Mouse (Mus musculus): ENCODE results near the gene Pnrc2.

GRCm38 (mm10) chr4:135872589-135873391 lies 860 bp downstream of the Pnrc2 start:
- no peak for TF ChIP-seq CTCF (IDR thresholded peaks at IDR 0.05; ENCODE audit: insufficient read depth, low read length)
- TF ChIP-seq POLR2A (IDR thresholded peaks at IDR 0.05; ENCODE audit: borderline replicate concordance, extremely low read depth, low read depth, low read length), result no peak

Measured in lung, adult 2 months (tissue).